Mouse (Mus musculus) olfactory bulb, adult 2 months (tissue): ENCODE measurements around the gene Msx3.

Source experiments
- CTCF ChIP-seq: fragments of 200-500 bp; IDR thresholded peaks from 2 replicates; pipeline ENCODE4 v1.5.1; 2012; ENCODE audit warnings: low read depth, mild to moderate bottlenecking, low read length, moderate library complexity; ENCODE audit not compliant: insufficient read depth
- POLR2A ChIP-seq: fragments of 200-500 bp; IDR thresholded peaks from 2 replicates; pipeline ENCODE4 v1.6.1; 2012; ENCODE audit warnings: mild to moderate bottlenecking, low read depth, low read length, moderate library complexity; ENCODE audit not compliant: insufficient read depth

DNA sequence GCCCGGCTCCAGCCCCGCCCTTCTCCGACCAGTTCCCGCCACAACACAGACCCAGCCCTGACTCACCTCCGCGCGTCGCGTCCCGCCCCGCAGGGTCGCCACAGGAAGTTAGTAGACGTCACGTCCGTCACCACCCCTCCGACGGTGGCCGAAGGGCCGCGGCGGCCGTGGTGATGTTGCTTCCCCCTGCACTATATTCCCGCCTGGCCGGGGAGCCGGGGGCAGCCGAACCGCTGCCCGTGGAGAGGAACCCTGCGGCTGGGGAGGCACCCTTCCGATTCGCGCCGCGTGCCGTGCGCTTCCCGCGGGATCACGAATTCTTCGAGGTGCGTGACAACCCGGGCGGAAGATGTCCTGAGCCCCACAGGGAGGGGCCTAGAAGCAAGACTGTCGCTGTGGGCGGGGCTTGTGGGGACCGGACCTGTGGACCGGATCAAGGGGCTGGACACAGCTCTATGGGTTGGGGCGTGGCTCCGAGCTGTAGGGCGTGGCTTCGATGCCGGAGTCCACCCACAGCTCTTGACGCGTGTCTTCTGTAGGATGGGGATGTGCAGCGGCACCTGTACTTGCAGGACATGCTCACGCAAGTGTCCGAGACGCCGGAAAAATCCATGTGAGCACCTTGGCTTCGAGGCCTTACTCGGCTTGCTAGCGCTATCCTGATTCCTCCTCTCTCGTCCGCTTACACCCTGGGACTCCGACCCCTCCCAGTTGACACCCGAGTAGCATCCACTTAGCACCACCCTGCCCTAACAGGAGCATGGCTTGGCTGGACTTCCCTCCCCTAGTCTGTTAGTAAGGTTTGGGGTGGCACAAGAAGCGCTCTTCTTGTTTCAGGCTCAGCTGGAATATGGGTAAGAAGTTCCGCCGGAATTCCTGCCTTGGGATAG, 12.4 kb downstream of the Msx3 start, which contains the start of the genes Zfp511 and Tubgcp2:
- TF ChIP-seq POLR2A (peak; percentile 91), CTCF (no peak)
